Mouse (Mus musculus): ENCODE results near the gene Psmd12.

GRCm38 (mm10) chr11:107431197-107431965 lies 47.9 kb upstream of the Psmd12 start:
- TF ChIP-seq CTCF (IDR thresholded peaks at IDR 0.05) (no peak), EP300 (IDR thresholded peaks at IDR 0.05) (no peak)
